Mouse (Mus musculus) C2C12 (cell line): ENCODE results near the gene Klf5. TPM values are rescaled to one million over a fixed set of nuclear protein-coding genes. Genes with fewer than 3 reads are reported as not detected.

Experiments used
- H3K27me3 ChIP-seq: one replicate; pipeline ENCODE4 v1.6.1; 2011; ENCODE audit not compliant: control insufficient read depth, insufficient read depth, insufficient read length
- H3K36me3 ChIP-seq: one replicate; pipeline ENCODE4 v1.6.1; 2011; ENCODE audit not compliant: control insufficient read depth, insufficient read depth
- H3K4me3 ChIP-seq: one replicate; pipeline ENCODE4 v1.5.1; 2011; ENCODE audit warnings: mild to moderate bottlenecking, control low read depth; ENCODE audit not compliant: poor library complexity, insufficient read depth, severe bottlenecking
- H3K79me2 ChIP-seq: one replicate; pipeline ENCODE4 v1.6.1; 2011; ENCODE audit not compliant: control insufficient read depth, insufficient read depth
- H3K79me3 ChIP-seq: one replicate; pipeline ENCODE4 v1.6.1; 2011; ENCODE audit warnings: low read depth, control low read depth
- H3ac ChIP-seq: one replicate; pipeline ENCODE3; 2011; ENCODE audit warnings: low read depth; ENCODE audit not compliant: control insufficient read depth, insufficient read length
- CEBPB ChIP-seq: IDR thresholded peaks from one replicate; pipeline ENCODE4 v1.6.1; 2011; ENCODE audit warnings: low read depth, mild to moderate bottlenecking, control low read depth, moderate library complexity
- CTCF ChIP-seq: IDR thresholded peaks from one replicate; pipeline ENCODE4 v1.5.1; 2011; ENCODE audit not compliant: control insufficient read depth, insufficient read depth, insufficient read length
- FOSL1 ChIP-seq: IDR thresholded peaks from one replicate; pipeline ENCODE4 v1.8.0; 2011; ENCODE audit warnings: mild to moderate bottlenecking, low read length; ENCODE audit not compliant: poor library complexity, insufficient read depth, severe bottlenecking
- MAX ChIP-seq: IDR thresholded peaks from one replicate; pipeline ENCODE4 v1.6.1; 2011; ENCODE audit warnings: mild to moderate bottlenecking, control low read depth
- MYOD1 ChIP-seq: IDR thresholded peaks from one replicate; pipeline ENCODE4 v1.6.1; 2011; ENCODE audit warnings: low read depth; ENCODE audit not compliant: control insufficient read depth, insufficient read length
- MYOG ChIP-seq: IDR thresholded peaks from one replicate; pipeline ENCODE4 v1.6.1; 2011; ENCODE audit not compliant: control insufficient read depth, insufficient read length; ENCODE audit errors: extremely low read depth
- USF1 ChIP-seq: IDR thresholded peaks from one replicate; pipeline ENCODE4 v1.6.1; 2011; ENCODE audit warnings: low read depth, mild to moderate bottlenecking, control low read depth, moderate library complexity
- polyA plus RNA-seq: library from polyadenylated mRNA; unstranded; fragments of >200 nt; fragmentation: generic; extraction: Trizol; gene quantifications from one replicate; pipeline ENCODE4 v1.2.1, GENCODE M21; 2012; ENCODE audit warnings: missing spikeins

Klf5 gene
- polyA plus RNA-seq, 1 experiment: 26.7 TPM

DNA sequence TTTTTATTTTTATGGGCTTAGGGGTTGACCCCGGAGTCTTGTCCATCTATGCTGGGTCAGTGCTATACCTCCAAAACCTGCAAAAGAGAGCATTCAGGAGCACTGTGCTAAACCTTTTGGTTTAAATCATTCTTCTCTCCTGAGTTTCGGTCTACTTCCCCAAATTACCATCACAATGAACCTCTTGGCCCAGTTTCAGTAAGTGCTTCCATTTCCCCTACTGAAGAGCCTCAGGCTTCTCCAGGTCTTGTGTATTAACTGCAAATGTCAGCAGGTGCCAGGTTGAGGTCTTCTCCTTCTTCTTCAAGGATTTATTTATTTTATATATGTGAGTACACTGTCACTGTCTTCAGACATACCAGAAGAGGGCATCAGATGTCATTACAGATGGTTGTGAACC, 55.6 kb downstream of the Klf5 start:
- no peaks in the 10 kb centered on the region for H3K79me2 ChIP-seq
- no peak overlapping the region for H3K4me3 ChIP-seq
- H3K36me3 ChIP-seq: no peaks in the 10 kb centered on the region
- H3K79me3 ChIP-seq: no peaks in the 10 kb centered on the region
- TF ChIP-seq MYOG (no peak), CTCF (no peak)
- no peaks in the 10 kb centered on the region for H3K27me3 ChIP-seq
- H3ac ChIP-seq: no peak overlapping the region

DNA sequence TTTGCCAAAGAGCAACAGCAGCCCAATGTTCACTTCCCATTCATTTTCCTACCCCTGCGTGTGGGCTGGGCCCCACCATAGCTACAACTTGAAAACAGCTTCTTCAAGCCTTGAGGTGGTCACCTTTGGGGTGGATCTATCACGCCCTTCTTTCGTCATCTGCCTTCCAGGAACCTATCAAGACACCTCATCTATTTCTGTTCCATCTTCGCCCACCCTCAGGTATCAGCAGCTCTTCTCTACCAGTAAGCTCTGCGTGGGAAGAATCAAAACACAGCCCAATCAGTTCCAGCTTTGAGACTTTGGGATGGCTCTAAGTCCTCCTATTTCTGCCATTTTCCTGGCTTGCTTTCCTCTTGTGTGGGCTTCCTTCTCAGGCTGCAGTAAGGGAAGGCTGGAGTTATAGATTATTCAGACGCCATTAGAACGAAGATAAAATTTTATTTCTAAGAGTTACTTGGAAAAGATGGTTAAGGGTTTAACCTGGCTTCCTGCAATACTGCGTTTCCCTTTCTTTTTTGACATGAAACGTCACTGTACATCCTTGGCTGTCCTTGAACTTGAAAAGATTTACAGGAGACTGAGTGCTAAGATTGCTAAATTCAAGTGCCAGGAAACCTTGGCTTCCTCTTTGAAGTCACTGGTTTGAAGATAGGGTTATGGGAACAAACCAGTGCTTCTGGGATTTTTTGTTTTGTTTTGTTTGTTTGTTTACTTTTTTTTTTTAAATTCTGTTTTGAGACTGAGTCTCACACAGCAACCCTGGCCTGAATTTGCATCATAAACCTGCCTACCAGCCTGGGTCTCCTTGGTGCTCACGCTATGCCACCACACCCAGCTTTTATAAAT, 56.5 kb downstream of the Klf5 start:
- Histone ChIP-seq H3K27me3 (no peaks in the 10 kb centered on the region), H3K4me3 (no peak overlapping the region), H3ac (no peak overlapping the region), H3K79me3 (no peaks in the 10 kb centered on the region), H3K79me2 (no peaks in the 10 kb centered on the region), H3K36me3 (no peaks in the 10 kb centered on the region)
- TF ChIP-seq FOSL1 (no peak), MYOD1 (no peak), MYOG (no peak), CEBPB (no peak), USF1 (no peak), CTCF (no peak), MAX (no peak)

DNA sequence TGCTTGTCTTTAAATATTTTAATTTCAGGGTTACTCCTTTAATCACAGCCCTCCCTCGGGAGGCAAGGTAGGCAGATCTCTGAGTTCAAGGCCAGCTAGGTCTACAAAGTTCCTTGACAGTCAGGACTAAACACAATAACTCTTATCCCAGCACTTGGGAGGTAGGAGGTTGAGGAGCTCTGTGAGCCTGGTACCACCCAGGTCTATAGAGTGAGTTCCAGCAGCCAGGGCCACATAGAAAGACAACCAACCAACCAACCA, 57.0 kb downstream of the Klf5 start:
- Histone ChIP-seq H3K36me3 (no peaks in the 10 kb centered on the region), H3K4me3 (no peak overlapping the region), H3K27me3 (no peaks in the 10 kb centered on the region), H3K79me3 (no peaks in the 10 kb centered on the region), H3K79me2 (no peaks in the 10 kb centered on the region), H3ac (no peak overlapping the region)
- no peak for TF ChIP-seq CTCF

DNA sequence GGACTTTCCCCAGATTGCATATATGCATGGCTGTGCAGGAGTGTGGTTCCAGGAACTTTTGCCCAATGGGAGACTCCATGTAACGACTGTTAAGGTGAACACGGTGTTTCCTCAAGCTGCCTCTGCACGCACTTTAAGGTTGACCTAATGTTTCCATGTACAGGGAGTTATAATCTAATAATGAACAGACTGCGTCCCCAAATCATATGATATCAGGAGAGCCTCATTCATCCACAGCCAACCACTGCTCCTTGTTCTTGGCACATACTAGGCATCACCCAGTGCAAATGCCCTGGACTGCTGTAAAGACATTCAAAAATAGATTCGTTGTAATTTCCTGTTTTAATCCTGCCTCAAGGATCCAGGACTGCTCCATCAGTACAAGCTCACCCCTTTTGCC, 64.5 kb downstream of the Klf5 start:
- H3K79me3 ChIP-seq: no peaks in the 10 kb centered on the region
- no peaks in the 10 kb centered on the region for H3K79me2 ChIP-seq
- no peaks in the 10 kb centered on the region for H3K36me3 ChIP-seq
- no peaks in the 10 kb centered on the region for H3K27me3 ChIP-seq
- TF ChIP-seq MYOG (no peak), MAX (no peak), CTCF (no peak), MYOD1 (no peak), CEBPB (no peak), FOSL1 (no peak), USF1 (no peak)
- H3ac ChIP-seq: no peak overlapping the region
- H3K4me3 ChIP-seq: no peak overlapping the region

DNA sequence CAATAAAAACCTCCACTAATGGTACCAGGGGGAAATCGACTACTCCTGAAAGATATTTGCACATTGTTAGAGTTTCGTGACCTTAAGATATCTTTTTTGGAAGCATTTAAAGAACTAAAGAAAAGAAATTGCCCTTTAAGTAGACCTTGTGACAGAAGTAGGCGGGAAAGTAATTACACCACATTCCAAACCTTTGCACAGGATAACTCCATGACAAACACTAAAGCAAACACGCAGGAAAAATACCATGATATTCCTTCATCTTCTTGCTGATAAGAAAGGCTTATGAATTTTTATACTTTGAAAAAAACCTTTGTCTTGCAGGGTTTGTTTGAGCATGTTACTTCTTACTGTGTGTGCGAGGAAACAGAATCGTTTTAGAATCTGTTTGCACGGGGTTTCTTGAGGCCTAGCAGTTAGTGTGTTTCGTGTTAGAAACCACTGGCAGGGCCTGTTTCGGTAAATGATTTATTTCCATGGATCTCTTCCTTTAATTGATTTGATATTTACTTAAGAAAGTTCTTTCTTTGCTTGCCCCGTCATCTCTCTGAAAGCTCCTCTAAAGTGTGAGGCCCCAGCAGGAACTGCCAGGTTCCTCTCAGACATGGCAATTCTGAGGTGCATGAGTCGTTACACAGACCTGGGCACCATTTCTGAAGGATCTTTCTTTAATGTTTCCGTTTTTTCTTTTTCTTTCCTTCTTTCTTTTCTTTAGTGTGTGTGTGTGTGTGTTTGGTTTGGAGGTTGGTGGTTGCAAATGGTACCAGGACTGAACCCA, 65.7 kb downstream of the Klf5 start:
- no peaks in the 10 kb centered on the region for H3K79me3 ChIP-seq
- no peaks in the 10 kb centered on the region for H3K79me2 ChIP-seq
- no peak overlapping the region for H3ac ChIP-seq
- TF ChIP-seq CTCF (no peak), FOSL1 (no peak), MYOG (no peak), CEBPB (no peak), USF1 (no peak), MYOD1 (no peak), MAX (no peak)
- H3K27me3 ChIP-seq: no peaks in the 10 kb centered on the region
- H3K36me3 ChIP-seq: no peaks in the 10 kb centered on the region
- H3K4me3 ChIP-seq: no peak overlapping the region

Other genes with a start within 250 kb of the Klf5 start
- gene Pibf1, start 199.3 kb upstream of the Klf5 start, polyA plus RNA-seq: 2.5 TPM
- gene Dis3, start 198.9 kb upstream of the Klf5 start, polyA plus RNA-seq: 19.3 TPM